Mouse (Mus musculus): Measurements from ENCODE around the gene Kyat3. TPM values are rescaled to one million over a fixed set of nuclear protein-coding genes. Genes with fewer than 3 reads are reported as not detected.
"Not testable (repeated sequence)": the region's sequence is repeated elsewhere in the genome, so short reads cannot be mapped to it uniquely, and the experiment has no call there.

Gene Kyat3
- polyA plus RNA-seq, 1 experiment, result 0.71 TPM

GRCm38 (mm10) chr3:142710360-142711007 lies 9.6 kb downstream of the Kyat3 start:
- H3K4me3 ChIP-seq (ENCODE audit: insufficient read depth, poor library complexity, severe bottlenecking), result no peak overlapping the region
- no peaks in the 10 kb centered on the region for H3K79me3 ChIP-seq (ENCODE audit: low read depth)
- H3K36me3 ChIP-seq (ENCODE audit: control insufficient read depth, insufficient read depth), result no peaks in the 10 kb centered on the region
- no peaks in the 10 kb centered on the region for H3K27me3 ChIP-seq (ENCODE audit: control insufficient read depth, insufficient read depth, insufficient read length)
- H3ac ChIP-seq (ENCODE audit: control insufficient read depth, insufficient read length, low read depth), result no peak overlapping the region
- TF ChIP-seq MYOG (IDR thresholded peaks at IDR 0.05; ENCODE audit: control insufficient read depth, extremely low read depth, insufficient read length), result no peak
- no peak for TF ChIP-seq MYOD1 (IDR thresholded peaks at IDR 0.05; ENCODE audit: control insufficient read depth, insufficient read length, low read depth)
- TF ChIP-seq CTCF (IDR thresholded peaks at IDR 0.05; ENCODE audit: control insufficient read depth, insufficient read depth, insufficient read length), result no peak
- TF ChIP-seq FOSL1 (IDR thresholded peaks at IDR 0.05; ENCODE audit: insufficient read depth, low read length, poor library complexity, severe bottlenecking), result no peak
- no peak for TF ChIP-seq USF1 (IDR thresholded peaks at IDR 0.05; ENCODE audit: low read depth)
- TF ChIP-seq MAX (IDR thresholded peaks at IDR 0.05), result no peak
- no peak for TF ChIP-seq CEBPB (IDR thresholded peaks at IDR 0.05; ENCODE audit: low read depth)
- no peaks in the 10 kb centered on the region for H3K79me2 ChIP-seq (ENCODE audit: control insufficient read depth, insufficient read depth)

GRCm38 (mm10) chr3:142711372-142711771 lies 10.5 kb downstream of the Kyat3 start:
- no peaks in the 10 kb centered on the region for H3K79me3 ChIP-seq (ENCODE audit: low read depth)
- no peaks in the 10 kb centered on the region for H3K36me3 ChIP-seq (ENCODE audit: control insufficient read depth, insufficient read depth)
- H3K79me2 ChIP-seq (ENCODE audit: control insufficient read depth, insufficient read depth), result no peaks in the 10 kb centered on the region
- TF ChIP-seq FOSL1 (IDR thresholded peaks at IDR 0.05; ENCODE audit: insufficient read depth, low read length, poor library complexity, severe bottlenecking), result no peak
- H3K27me3 ChIP-seq (ENCODE audit: control insufficient read depth, insufficient read depth, insufficient read length), result peaks cover 5% of the 10 kb centered on the region
- H3ac ChIP-seq (ENCODE audit: control insufficient read depth, insufficient read length, low read depth), result no peak overlapping the region
- H3K4me3 ChIP-seq (ENCODE audit: insufficient read depth, poor library complexity, severe bottlenecking), result no peak overlapping the region

- H3K36me3 ChIP-seq (ENCODE audit: control insufficient read depth, insufficient read depth); H3K27me3 ChIP-seq (ENCODE audit: control insufficient read depth, insufficient read depth, insufficient read length); H3K4me3 ChIP-seq (ENCODE audit: insufficient read depth, poor library complexity, severe bottlenecking); H3K79me3 ChIP-seq (ENCODE audit: low read depth); H3ac ChIP-seq (ENCODE audit: control insufficient read depth, insufficient read length, low read depth); H3K79me2 ChIP-seq (ENCODE audit: control insufficient read depth, insufficient read depth): not testable (repeated sequence)
These were observed 11.7 kb downstream of the Kyat3 start for GRCm38 (mm10) chr3:142712401-142713040.

- Histone ChIP-seq H3K36me3 (ENCODE audit: control insufficient read depth, insufficient read depth) (no peaks in the 10 kb centered on the region), H3K27me3 (ENCODE audit: control insufficient read depth, insufficient read depth, insufficient read length) (no peaks in the 10 kb centered on the region), H3K79me3 (ENCODE audit: low read depth) (no peaks in the 10 kb centered on the region), H3ac (ENCODE audit: control insufficient read depth, insufficient read length, low read depth) (no peak overlapping the region), H3K79me2 (ENCODE audit: control insufficient read depth, insufficient read depth) (no peaks in the 10 kb centered on the region), H3K4me3 (ENCODE audit: insufficient read depth, poor library complexity, severe bottlenecking) (no peak overlapping the region)
- TF ChIP-seq FOSL1 (IDR thresholded peaks at IDR 0.05; ENCODE audit: insufficient read depth, low read length, poor library complexity, severe bottlenecking), result no peak
- no peak for TF ChIP-seq CTCF (IDR thresholded peaks at IDR 0.05; ENCODE audit: control insufficient read depth, insufficient read depth, insufficient read length)
- no peak for TF ChIP-seq USF1 (IDR thresholded peaks at IDR 0.05; ENCODE audit: low read depth)
- TF ChIP-seq CEBPB (IDR thresholded peaks at IDR 0.05; ENCODE audit: low read depth), result no peak
- TF ChIP-seq MYOD1 (IDR thresholded peaks at IDR 0.05; ENCODE audit: control insufficient read depth, insufficient read length, low read depth), result no peak
- TF ChIP-seq MYOG (IDR thresholded peaks at IDR 0.05; ENCODE audit: control insufficient read depth, extremely low read depth, insufficient read length), result no peak
- no peak for TF ChIP-seq MAX (IDR thresholded peaks at IDR 0.05)
These were observed 24.6 kb downstream of the Kyat3 start for GRCm38 (mm10) chr3:142725481-142725880.

- H3K4me3 ChIP-seq (ENCODE audit: insufficient read depth, poor library complexity, severe bottlenecking), result no peak overlapping the region
- no peak overlapping the region for H3ac ChIP-seq (ENCODE audit: control insufficient read depth, insufficient read length, low read depth)
- no peaks in the 10 kb centered on the region for H3K79me3 ChIP-seq (ENCODE audit: low read depth)
- no peaks in the 10 kb centered on the region for H3K27me3 ChIP-seq (ENCODE audit: control insufficient read depth, insufficient read depth, insufficient read length)
- H3K36me3 ChIP-seq (ENCODE audit: control insufficient read depth, insufficient read depth), result no peaks in the 10 kb centered on the region
- TF ChIP-seq CTCF (IDR thresholded peaks at IDR 0.05; ENCODE audit: control insufficient read depth, insufficient read depth, insufficient read length) (no peak), CEBPB (IDR thresholded peaks at IDR 0.05; ENCODE audit: low read depth) (no peak), FOSL1 (IDR thresholded peaks at IDR 0.05; ENCODE audit: insufficient read depth, low read length, poor library complexity, severe bottlenecking) (no peak), MAX (IDR thresholded peaks at IDR 0.05) (no peak), MYOD1 (IDR thresholded peaks at IDR 0.05; ENCODE audit: control insufficient read depth, insufficient read length, low read depth) (no peak), USF1 (IDR thresholded peaks at IDR 0.05; ENCODE audit: low read depth) (no peak), MYOG (IDR thresholded peaks at IDR 0.05; ENCODE audit: control insufficient read depth, extremely low read depth, insufficient read length) (no peak)
- H3K79me2 ChIP-seq (ENCODE audit: control insufficient read depth, insufficient read depth), result no peaks in the 10 kb centered on the region
These were observed 25.3 kb downstream of the Kyat3 start for GRCm38 (mm10) chr3:142725969-142726672.

GRCm38 (mm10) chr3:142734291-142734690 lies 33.4 kb downstream of the Kyat3 start:
- H3K79me2 ChIP-seq (ENCODE audit: control insufficient read depth, insufficient read depth), result no peaks in the 10 kb centered on the region
- no peak overlapping the region for H3K4me3 ChIP-seq (ENCODE audit: insufficient read depth, poor library complexity, severe bottlenecking)
- no peaks in the 10 kb centered on the region for H3K79me3 ChIP-seq (ENCODE audit: low read depth)
- H3K27me3 ChIP-seq (ENCODE audit: control insufficient read depth, insufficient read depth, insufficient read length), result no peaks in the 10 kb centered on the region
- H3ac ChIP-seq (ENCODE audit: control insufficient read depth, insufficient read length, low read depth), result no peak overlapping the region
- no peak for TF ChIP-seq FOSL1 (IDR thresholded peaks at IDR 0.05; ENCODE audit: insufficient read depth, low read length, poor library complexity, severe bottlenecking)
- no peak for TF ChIP-seq MYOG (IDR thresholded peaks at IDR 0.05; ENCODE audit: control insufficient read depth, extremely low read depth, insufficient read length)
- no peak for TF ChIP-seq CEBPB (IDR thresholded peaks at IDR 0.05; ENCODE audit: low read depth)
- TF ChIP-seq USF1 (IDR thresholded peaks at IDR 0.05; ENCODE audit: low read depth), result no peak
- TF ChIP-seq MYOD1 (IDR thresholded peaks at IDR 0.05; ENCODE audit: control insufficient read depth, insufficient read length, low read depth), result no peak
- TF ChIP-seq CTCF (IDR thresholded peaks at IDR 0.05; ENCODE audit: control insufficient read depth, insufficient read depth, insufficient read length), result no peak
- no peak for TF ChIP-seq MAX (IDR thresholded peaks at IDR 0.05)
- no peaks in the 10 kb centered on the region for H3K36me3 ChIP-seq (ENCODE audit: control insufficient read depth, insufficient read depth)
